Mouse (Mus musculus) heart, embryonic 12.5 days (tissue): ENCODE results near the gene Reln. TPM values are rescaled to one million over a fixed set of nuclear protein-coding genes. Genes with fewer than 3 reads are reported as not detected.

Experiments
- ATAC-seq: fragments of 200-750 bp; cut with Nextera tagmentation; 2 replicates; pipeline ENCODE4 v1.8.0; 2017; ENCODE audit warnings: moderate TSS enrichment, moderate library complexity; ENCODE audit not compliant: insufficient number of reproducible peaks, low FRiP score
- H3K27ac ChIP-seq: fragments of 300-500 bp; sonication (generic); 2 replicates; pipeline ENCODE4 v1.5.1; 2016; ENCODE audit warnings: mild to moderate bottlenecking, moderate library complexity; ENCODE audit not compliant: poor library complexity, severe bottlenecking
- H3K27me3 ChIP-seq: fragments of 300-500 bp; sonication (generic); replicated peaks from 2 replicates; pipeline ENCODE4 v1.6.1; 2016; ENCODE audit warnings: mild to moderate bottlenecking, moderate library complexity
- H3K36me3 ChIP-seq: fragments of 300-500 bp; sonication (generic); 2 replicates; pipeline ENCODE4 v1.6.1; 2016; ENCODE audit warnings: mild to moderate bottlenecking, moderate library complexity
- H3K4me1 ChIP-seq: fragments of 300-500 bp; sonication (generic); replicated peaks from 2 replicates; pipeline ENCODE4 v1.6.1; 2016; ENCODE audit warnings: mild to moderate bottlenecking
- H3K4me2 ChIP-seq: fragments of 300-500 bp; sonication (generic); 2 replicates; pipeline ENCODE4 v1.6.1; 2016; ENCODE audit warnings: mild to moderate bottlenecking, moderate library complexity
- H3K4me3 ChIP-seq: fragments of 300-500 bp; sonication (generic); 2 replicates; pipeline ENCODE4 v1.5.1; 2016; ENCODE audit warnings: mild to moderate bottlenecking
- H3K9ac ChIP-seq: fragments of 300-500 bp; sonication (generic); 2 replicates; pipeline ENCODE4 v1.6.1; 2016; ENCODE audit warnings: mild to moderate bottlenecking, moderate library complexity
- H3K9me3 ChIP-seq: fragments of 300-500 bp; sonication (generic); replicated peaks from 2 replicates; pipeline ENCODE4 v1.6.1; 2016; ENCODE audit warnings: mild to moderate bottlenecking, moderate library complexity
- WGBS: fragments of 180-500 bp; shearing (Covaris S2); methylation state at CpG from one replicate; pipeline ENCODE4 v1.1.7; 2016; 5-methylcytosine and 5-hydroxymethylcytosine counted together
- polyA plus RNA-seq: library from polyadenylated mRNA; unstranded; fragments of >200 nt; fragmentation: Nextera tagmentation; extraction: Ambion mirVana; gene quantifications from 2 replicates; pipeline ENCODE4 v1.2.1, GENCODE M21; 2016

Reln gene
- polyA plus RNA-seq, 1 experiment from 2014 or later, result 4.6 TPM

- H3K36me3 ChIP-seq, result no peaks in the 10 kb centered on the region
- WGBS, result 72% methylated on average over 8 of the region's 8 CpGs
- H3K4me2 ChIP-seq, result no peak overlapping the region
- ATAC-seq, result no peak
- no peaks in the 10 kb centered on the region for H3K9me3 ChIP-seq
- no peak overlapping the region for H3K9ac ChIP-seq
- H3K27ac ChIP-seq, result no peak overlapping the region
- H3K4me3 ChIP-seq, result no peak overlapping the region
- no peaks in the 10 kb centered on the region; the same call in 1 of the 2 replicates for H3K4me1 ChIP-seq
- H3K27me3 ChIP-seq, result no peaks in the 10 kb centered on the region
These were observed 411.0 kb downstream of the Reln start for GRCm38 (mm10) chr5:21933340-21934075.

- ATAC-seq, result no peak
- no peaks in the 10 kb centered on the region for H3K9me3 ChIP-seq
- 59% methylated on average over 4 of the region's 4 CpGs for whole genome bisulfite sequencing
- no peaks in the 10 kb centered on the region for H3K27me3 ChIP-seq
- no peaks in the 10 kb centered on the region for H3K4me1 ChIP-seq
- no peak overlapping the region for H3K27ac ChIP-seq
- H3K4me3 ChIP-seq, result no peak overlapping the region
- H3K9ac ChIP-seq, result no peak overlapping the region
- H3K36me3 ChIP-seq, result no peaks in the 10 kb centered on the region
- no peak overlapping the region for H3K4me2 ChIP-seq
These were observed 413.4 kb downstream of the Reln start for GRCm38 (mm10) chr5:21931151-21931550.

GRCm38 (mm10) chr5:21920310-21920709 lies 424.2 kb downstream of the Reln start:
- H3K4me2 ChIP-seq, result no peak overlapping the region
- no peak overlapping the region for H3K27ac ChIP-seq
- no peaks in the 10 kb centered on the region for H3K27me3 ChIP-seq
- H3K4me3 ChIP-seq, result no peak overlapping the region
- no peaks in the 10 kb centered on the region for H3K4me1 ChIP-seq
- 82% methylated on average over 6 of the region's 6 CpGs for WGBS
- H3K9ac ChIP-seq, result no peak overlapping the region
- H3K9me3 ChIP-seq, result no peaks in the 10 kb centered on the region
- no peak for ATAC-seq
- H3K36me3 ChIP-seq, result no peaks in the 10 kb centered on the region

- Histone ChIP-seq H3K36me3 (no peaks in the 10 kb centered on the region), H3K4me3 (no peak overlapping the region), H3K9me3 (no peaks in the 10 kb centered on the region), H3K27me3 (no peaks in the 10 kb centered on the region), H3K4me1 (no peaks in the 10 kb centered on the region), H3K9ac (no peak overlapping the region), H3K27ac (no peak overlapping the region), H3K4me2 (no peak overlapping the region)
- ATAC-seq, result no peak
- 72% methylated on average over 4 of the region's 4 CpGs for WGBS
These were observed 425.2 kb downstream of the Reln start for GRCm38 (mm10) chr5:21919281-21919780.

- no peaks in the 10 kb centered on the region for H3K4me1 ChIP-seq
- H3K4me3 ChIP-seq, result no peak overlapping the region
- no peak for ATAC-seq
- H3K4me2 ChIP-seq, result no peak overlapping the region
- no peaks in the 10 kb centered on the region for H3K27me3 ChIP-seq
- H3K9ac ChIP-seq, result no peak overlapping the region
- no peaks in the 10 kb centered on the region for H3K9me3 ChIP-seq
- no peaks in the 10 kb centered on the region for H3K36me3 ChIP-seq
- no peak overlapping the region for H3K27ac ChIP-seq
These were observed 428.5 kb downstream of the Reln start for GRCm38 (mm10) chr5:21915973-21916372.

- no peak overlapping the region for H3K9ac ChIP-seq
- no peaks in the 10 kb centered on the region for H3K36me3 ChIP-seq
- no peaks in the 10 kb centered on the region for H3K27me3 ChIP-seq
- no peak overlapping the region for H3K4me2 ChIP-seq
- no peaks in the 10 kb centered on the region for H3K4me1 ChIP-seq
- ATAC-seq, result no peak
- WGBS, result 75% methylated on average over 3 of the region's 3 CpGs
- no peak overlapping the region for H3K27ac ChIP-seq
- no peak overlapping the region for H3K4me3 ChIP-seq
- no peaks in the 10 kb centered on the region for H3K9me3 ChIP-seq
These were observed 429.7 kb downstream of the Reln start for GRCm38 (mm10) chr5:21914776-21915175.

GRCm38 (mm10) chr5:21912835-21913530 lies 431.5 kb downstream of the Reln start:
- WGBS, result 85% methylated on average over 23 of the region's 23 CpGs
- H3K36me3 ChIP-seq, result no peaks in the 10 kb centered on the region
- no peaks in the 10 kb centered on the region for H3K27me3 ChIP-seq
- no peak overlapping the region for H3K9ac ChIP-seq
- ATAC-seq, result no peak
- H3K9me3 ChIP-seq, result no peaks in the 10 kb centered on the region
- no peak overlapping the region for H3K4me3 ChIP-seq
- no peak overlapping the region for H3K4me2 ChIP-seq
- H3K4me1 ChIP-seq, result no peaks in the 10 kb centered on the region
- no peak overlapping the region for H3K27ac ChIP-seq

- Histone ChIP-seq H3K9me3 (no peaks in the 10 kb centered on the region), H3K36me3 (no peaks in the 10 kb centered on the region), H3K27ac (no peak overlapping the region), H3K4me2 (no peak overlapping the region), H3K4me3 (no peak overlapping the region), H3K9ac (no peak overlapping the region), H3K27me3 (no peaks in the 10 kb centered on the region), H3K4me1 (no peaks in the 10 kb centered on the region)
- no peak for ATAC-seq
- WGBS, result 89% methylated on average over 12 of the region's 12 CpGs
These were observed 433.8 kb downstream of the Reln start for GRCm38 (mm10) chr5:21910726-21911125.

- no peak overlapping the region for H3K9ac ChIP-seq
- no peak overlapping the region for H3K27ac ChIP-seq
- H3K9me3 ChIP-seq, result no peaks in the 10 kb centered on the region
- H3K27me3 ChIP-seq, result no peaks in the 10 kb centered on the region
- H3K4me2 ChIP-seq, result no peak overlapping the region
- H3K4me1 ChIP-seq, result no peaks in the 10 kb centered on the region
- WGBS, result 92% methylated on average over 3 of the region's 3 CpGs
- no peak overlapping the region for H3K4me3 ChIP-seq
- ATAC-seq, result no peak
- H3K36me3 ChIP-seq, result no peaks in the 10 kb centered on the region
These were observed 434.8 kb downstream of the Reln start for GRCm38 (mm10) chr5:21909713-21910112.

GRCm38 (mm10) chr5:21901411-21901810 lies 443.1 kb downstream of the Reln start:
- Histone ChIP-seq H3K4me1 (peaks cover 13% of the 10 kb centered on the region), H3K4me3 (no peak overlapping the region), H3K27ac (no peak overlapping the region), H3K9ac (no peak overlapping the region), H3K9me3 (no peaks in the 10 kb centered on the region), H3K4me2 (no peak overlapping the region), H3K27me3 (no peaks in the 10 kb centered on the region), H3K36me3 (no peaks in the 10 kb centered on the region)
- WGBS, result 63% methylated on average over 12 of the region's 12 CpGs
- no peak for ATAC-seq

- Histone ChIP-seq H3K9me3 (no peaks in the 10 kb centered on the region), H3K27me3 (no peaks in the 10 kb centered on the region), H3K4me1 (peaks cover 19% of the 10 kb centered on the region), H3K27ac (no peak overlapping the region), H3K9ac (no peak overlapping the region), H3K4me2 (no peak overlapping the region), H3K36me3 (no peaks in the 10 kb centered on the region), H3K4me3 (no peak overlapping the region)
- no peak for ATAC-seq
- WGBS, result 53% methylated on average over 6 of the region's 6 CpGs
These were observed 443.6 kb downstream of the Reln start for GRCm38 (mm10) chr5:21900891-21901290.
